25 mouse cellular contexts compared by ENCODE assay signal in the genomic region with DNA sequence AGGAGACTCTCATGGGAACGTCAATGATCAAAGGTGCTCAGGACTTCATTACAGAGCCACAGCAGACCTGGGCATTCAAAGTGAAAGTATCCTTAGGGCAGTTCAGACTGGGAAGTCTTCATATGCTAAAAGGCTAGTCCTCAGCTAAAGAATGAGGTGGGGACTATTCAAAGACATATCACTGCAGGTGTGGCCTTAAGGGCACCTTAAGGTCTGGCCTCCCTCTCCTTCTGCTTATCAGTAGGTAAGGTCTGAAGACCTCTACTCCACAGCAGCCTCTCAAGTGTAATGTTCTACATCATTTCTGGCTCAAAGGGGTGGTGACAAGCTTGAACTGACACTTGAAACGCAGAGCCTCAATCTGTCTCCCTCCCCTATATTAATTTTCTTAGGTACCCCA.
"Had no signal": no experiment of that assay in that cellular context is flagged by ENCODE, and none has a peak within 500 bp of the region (broad histone marks: within the 10 kb centered on the region; RNA-seq: fewer than 3 reads in every experiment).

No protein-coding gene starts in this region.

- H3K27me3 ChIP-seq: heart, embryonic 13.5 days; heart, embryonic 15.5 days; hindbrain, embryonic 13.5 days; hindbrain, embryonic 15.5 days; kidney, embryonic 15.5 days; limb, embryonic 13.5 days; limb, embryonic 15.5 days; liver, embryonic 12.5 days had no signal

- H3K36me3 ChIP-seq: heart, embryonic 10.5 days; heart, embryonic 13.5 days; heart, embryonic 15.5 days; hindbrain, embryonic 13.5 days; hindbrain, embryonic 15.5 days; kidney, embryonic 15.5 days; limb, embryonic 13.5 days; limb, embryonic 15.5 days; liver, embryonic 12.5 days had no signal

- DNase-seq: gastrocnemius, postnatal 14 days; gastrocnemius, postnatal 36 days; heart, adult 18-20 months; heart, postnatal 14 days; heart, postnatal 36 days; kidney, adult 11 months; kidney, adult 2 months; kidney, adult 9 months; kidney, postnatal 14 days; kidney, postnatal 36 days; layer of hippocampus, adult 9-11 months; layer of hippocampus, postnatal 36 days; left cerebral cortex, postnatal 4 days had no signal

- H3K4me1 ChIP-seq: heart, embryonic 10.5 days; hindbrain, embryonic 13.5 days; hindbrain, embryonic 15.5 days; kidney, embryonic 15.5 days; limb, embryonic 13.5 days; limb, embryonic 15.5 days; liver, embryonic 12.5 days had no signal

- ATAC-seq: hindbrain, postnatal 0 days; liver, embryonic 12.5 days had no signal

- H3K9me3 ChIP-seq: heart, embryonic 10.5 days; heart, embryonic 13.5 days; heart, embryonic 15.5 days; hindbrain, embryonic 15.5 days; kidney, embryonic 15.5 days; limb, embryonic 15.5 days; liver, embryonic 12.5 days had no signal

- H3K9ac ChIP-seq: heart, embryonic 13.5 days; heart, embryonic 15.5 days; hindbrain, embryonic 13.5 days; hindbrain, embryonic 15.5 days; kidney, embryonic 15.5 days; limb, embryonic 13.5 days; limb, embryonic 15.5 days; liver, embryonic 12.5 days; liver, embryonic 14.5 days had no signal

- H3K4me3 ChIP-seq: heart, embryonic 10.5 days; heart, embryonic 13.5 days; heart, embryonic 15.5 days; hindbrain, embryonic 13.5 days; hindbrain, embryonic 15.5 days; kidney, embryonic 15.5 days; limb, embryonic 13.5 days; limb, embryonic 15.5 days; liver, embryonic 12.5 days had no signal

- H3K4me2 ChIP-seq: heart, embryonic 13.5 days; heart, embryonic 15.5 days; hindbrain, embryonic 13.5 days; hindbrain, embryonic 15.5 days; kidney, embryonic 15.5 days; limb, embryonic 13.5 days; limb, embryonic 15.5 days; liver, embryonic 12.5 days had no signal

- H3K27ac ChIP-seq: heart, embryonic 10.5 days; heart, embryonic 13.5 days; heart, embryonic 15.5 days; hindbrain, embryonic 13.5 days; hindbrain, embryonic 15.5 days; hindbrain, postnatal 0 days; kidney, embryonic 15.5 days; kidney, postnatal 0 days; limb, embryonic 13.5 days; limb, embryonic 15.5 days; liver, embryonic 12.5 days; liver, embryonic 14.5 days had no signal
